Mouse (Mus musculus) retina, postnatal 7 days (tissue): ENCODE results near the gene Gm7361.
"Not testable (repeated sequence)": the region's sequence is repeated elsewhere in the genome, so short reads cannot be mapped to it uniquely, and the experiment has no call there.

ENCODE experiments used
- DNase-seq: peaks from one replicate; pipeline ENCODE4 v3.0.0-alpha.2; 2012; ENCODE audit warnings: low read depth, low spot score

The Gm7361 gene

GRCm38 (mm10) chr5:26257391-26257790 lies at the start of gene Gm7361:
Gene Gm7361, plus strand, starts transcription at chr5:26257691.
- not testable (repeated sequence) for DNase-seq

- DNase-seq = no peak
Measured at GRCm38 (mm10) chr5:26211030-26211429, 46.5 kb upstream of the Gm7361 start.

GRCm38 (mm10) chr5:26222076-26222475 lies 35.4 kb upstream of the Gm7361 start:
- no peak for DNase-seq

- not testable (repeated sequence) for DNase-seq
Measured at GRCm38 (mm10) chr5:26266656-26267055, 9.2 kb downstream of the Gm7361 start.

GRCm38 (mm10) chr5:26280361-26280760 lies 22.9 kb downstream of the Gm7361 start:
- no peak for DNase-seq

GRCm38 (mm10) chr5:26281717-26282116 lies 24.2 kb downstream of the Gm7361 start:
- DNase-seq = no peak

GRCm38 (mm10) chr5:26282282-26282681 lies 24.8 kb downstream of the Gm7361 start:
- peak; percentile 47 for DNase-seq

GRCm38 (mm10) chr5:26283399-26283798 lies 25.9 kb downstream of the Gm7361 start:
- DNase-seq = no peak

- no peak for DNase-seq
Measured at GRCm38 (mm10) chr5:26291621-26292020, 34.1 kb downstream of the Gm7361 start.

GRCm38 (mm10) chr5:26293258-26293657 lies 35.8 kb downstream of the Gm7361 start:
- no peak for DNase-seq
